Mouse (Mus musculus): ENCODE results near the gene Cyfip1.

- no peak for TF ChIP-seq CTCF (IDR thresholded peaks at IDR 0.05)
- TF ChIP-seq EP300 (IDR thresholded peaks at IDR 0.05) = no peak
Observed at GRCm38 (mm10) chr7:55827551-55827950, 14.0 kb upstream of the Cyfip1 start.
